Mouse (Mus musculus) NIH3T3 (cell line): ENCODE data around the gene Frmd4a.

Experiments
- DNase-seq: peaks from one replicate; pipeline ENCODE4 v3.0.0-alpha.2; 2012; ENCODE audit warnings: low read depth

The Frmd4a gene

GRCm38 (mm10) chr2:4441840-4442239 is 424.3 kb downstream of the Frmd4a start:
- no peak for DNase-seq

DNA sequence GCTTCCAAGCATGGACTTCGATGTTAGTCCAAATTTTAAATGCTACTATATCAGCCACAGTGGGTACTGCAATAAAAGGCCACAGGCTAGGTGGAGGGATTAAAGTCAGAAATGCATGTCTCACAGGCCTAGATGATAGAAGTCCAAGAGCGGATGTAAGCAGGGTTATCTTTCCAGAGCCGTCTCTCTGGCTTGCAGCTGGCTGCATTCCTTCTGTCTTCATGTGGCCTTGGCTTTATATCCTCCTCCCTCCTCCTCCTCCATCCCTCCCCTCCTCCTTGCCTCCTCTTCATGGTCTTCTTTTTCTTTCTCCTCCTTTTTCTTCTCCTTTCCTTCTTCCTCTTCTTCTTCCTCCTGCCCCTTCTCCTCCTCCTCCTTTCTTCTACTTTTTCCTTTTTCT is 427.2 kb downstream of the Frmd4a start:
- DNase-seq, result no peak

DNA sequence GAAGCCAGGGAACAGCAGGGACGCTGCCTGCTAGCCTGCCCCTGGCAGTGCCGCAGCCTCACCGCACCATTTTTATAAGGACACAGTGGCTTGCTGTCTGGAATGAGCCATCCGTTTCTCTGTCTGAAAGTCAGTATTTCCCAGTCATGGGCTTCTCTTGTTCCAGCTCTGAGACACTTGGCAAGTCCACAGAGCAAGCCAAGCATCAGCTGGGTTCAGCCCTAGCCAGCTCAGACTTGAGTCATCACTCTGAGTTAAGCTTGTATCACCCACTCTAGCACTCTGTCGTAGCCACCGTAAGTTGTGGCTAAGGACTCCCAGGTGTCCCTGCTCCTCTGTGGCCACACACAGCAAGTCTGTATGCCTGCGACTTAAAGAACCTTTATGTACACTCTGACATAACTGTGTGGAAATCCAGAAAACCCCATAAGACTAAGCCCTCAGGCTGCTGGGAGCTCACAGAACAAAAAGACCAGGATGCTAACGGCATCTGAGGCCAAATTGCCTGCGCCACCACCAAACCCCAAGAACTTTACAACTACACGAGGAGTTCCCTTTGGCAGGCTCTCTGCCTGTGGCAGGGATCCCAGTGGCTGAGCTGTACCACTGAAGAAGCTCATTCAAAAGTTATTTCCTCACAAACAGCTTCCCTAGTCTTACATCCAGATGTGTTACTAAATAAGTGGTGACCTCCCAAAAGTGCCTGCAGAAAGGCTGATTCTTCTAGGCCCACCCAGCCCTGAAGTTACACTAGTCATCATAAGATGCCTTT is 428.3 kb downstream of the Frmd4a start:
- peak; percentile 94 for DNase-seq

DNA sequence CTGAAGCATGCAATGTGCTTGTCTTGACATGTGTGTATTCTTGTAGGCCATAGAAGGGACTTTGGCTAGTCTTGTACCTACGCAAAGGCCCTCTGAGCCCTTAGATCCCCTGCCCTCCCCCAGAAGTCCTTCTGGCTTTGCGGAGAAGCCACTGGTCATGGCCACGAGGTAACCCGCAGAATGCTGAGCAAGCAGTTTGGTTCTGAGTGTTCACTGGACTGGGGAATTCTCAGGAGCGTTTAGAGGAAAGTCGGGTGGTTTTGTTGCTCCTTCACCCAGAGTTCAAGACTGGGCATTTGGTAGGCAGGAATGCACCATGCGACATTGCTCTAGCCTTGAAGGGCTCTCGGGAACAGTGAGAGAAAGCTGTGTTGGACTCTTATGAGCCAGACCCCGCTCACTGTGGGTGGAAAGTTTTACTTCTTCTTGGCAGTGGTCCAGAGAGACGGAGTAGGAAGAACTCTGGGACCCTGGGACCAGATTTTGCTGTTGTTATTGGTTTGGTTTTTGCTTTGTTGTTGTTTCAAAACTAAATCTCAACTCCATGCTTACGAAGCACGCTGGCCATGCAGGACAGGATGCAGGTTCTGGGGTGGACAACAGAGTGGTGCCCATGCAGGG is 432.5 kb downstream of the Frmd4a start:
- DNase-seq, result no peak

- no peak for DNase-seq
Observed at GRCm38 (mm10) chr2:4452590-4453400, 435.3 kb downstream of the Frmd4a start.

- DNase-seq, result peak; percentile 31
Observed at GRCm38 (mm10) chr2:4455097-4456025, 437.8 kb downstream of the Frmd4a start.

GRCm38 (mm10) chr2:4460897-4461296 is 443.4 kb downstream of the Frmd4a start:
- DNase-seq, result no peak

- DNase-seq, result no peak
Observed at GRCm38 (mm10) chr2:4461514-4461913, 444.0 kb downstream of the Frmd4a start.

GRCm38 (mm10) chr2:4462480-4462879 is 445.0 kb downstream of the Frmd4a start:
- no peak for DNase-seq

DNA sequence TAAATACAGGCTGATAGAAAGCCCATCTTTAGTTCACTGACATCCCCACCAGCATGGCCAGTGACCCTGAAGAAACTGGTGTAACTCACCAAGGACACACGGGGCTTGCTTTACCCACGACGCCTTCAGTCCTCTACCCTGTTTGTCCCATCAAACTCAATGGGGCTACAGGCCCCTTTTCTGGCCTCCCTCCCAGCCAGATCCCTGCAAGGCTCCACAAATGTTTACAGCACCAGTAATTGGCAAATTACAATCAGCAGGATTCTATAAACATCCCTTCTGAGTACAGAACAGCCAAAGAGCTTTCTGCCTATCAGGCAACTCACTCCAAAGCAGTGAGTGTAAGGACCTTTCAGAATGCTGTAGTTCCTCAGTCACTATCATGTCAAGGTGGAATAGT is 448.6 kb downstream of the Frmd4a start:
- no peak for DNase-seq

GRCm38 (mm10) chr2:4467314-4467713 is 449.8 kb downstream of the Frmd4a start:
- no peak for DNase-seq

DNA sequence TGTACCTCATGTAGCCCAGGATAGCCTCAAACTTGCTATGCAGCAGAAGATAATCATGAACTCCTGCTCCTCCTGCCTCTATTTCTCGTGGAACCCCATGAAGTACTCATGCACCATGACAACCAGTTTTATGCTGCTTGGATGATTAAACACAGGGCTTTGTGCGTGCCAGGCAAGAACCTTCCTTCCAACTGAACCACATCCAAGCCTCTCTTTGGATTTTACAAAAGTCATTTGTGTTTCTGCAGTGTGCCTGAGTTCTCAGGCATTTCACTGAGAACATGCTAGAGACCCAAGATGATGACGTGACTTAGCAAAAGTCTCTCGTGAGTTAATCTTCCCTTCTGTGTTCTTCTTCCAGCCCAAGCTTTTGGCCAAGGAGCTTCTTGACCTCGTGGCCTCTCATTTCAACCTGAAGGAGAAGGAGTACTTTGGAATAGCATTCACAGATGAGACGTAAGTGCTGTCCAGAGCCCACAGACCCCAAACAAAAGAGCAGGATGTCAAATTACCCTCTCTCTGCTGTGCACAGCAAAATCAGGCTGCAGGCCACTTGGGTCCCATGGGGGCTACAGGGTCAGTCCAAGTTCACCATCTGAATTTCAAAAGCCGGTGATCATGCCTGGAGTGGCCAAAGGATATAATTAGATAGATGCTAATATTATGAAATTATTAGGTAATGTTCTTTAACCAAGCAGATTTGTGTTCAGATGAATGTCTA is 455.4 kb downstream of the Frmd4a start:
- DNase-seq, result no peak

- DNase-seq, result no peak
Observed at GRCm38 (mm10) chr2:4473866-4474538, 456.5 kb downstream of the Frmd4a start.

DNA sequence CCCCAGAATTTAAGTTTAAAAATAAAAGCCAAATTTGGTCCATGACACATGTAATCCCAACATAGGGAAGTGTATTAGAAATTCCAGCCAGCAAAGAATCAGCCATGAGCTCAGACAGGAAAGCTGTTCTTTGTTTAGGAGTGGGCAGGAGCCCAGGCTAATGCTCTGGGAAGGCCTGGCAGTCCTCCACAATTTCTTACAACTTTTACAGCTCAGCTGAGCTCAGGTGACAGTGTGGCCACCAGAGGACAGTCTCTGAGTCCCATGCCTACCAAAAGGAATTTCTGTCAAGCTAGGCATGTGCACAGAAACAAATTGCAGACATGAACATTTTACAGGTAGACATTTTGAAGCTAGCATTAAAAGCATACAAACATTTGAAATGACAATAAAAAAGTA is 457.0 kb downstream of the Frmd4a start:
- DNase-seq, result peak; percentile 69

- no peak for DNase-seq
Observed at GRCm38 (mm10) chr2:4475991-4476390, 458.5 kb downstream of the Frmd4a start.

GRCm38 (mm10) chr2:4476608-4477007 is 459.1 kb downstream of the Frmd4a start:
- peak; percentile 24 for DNase-seq

- peak; percentile 70 for DNase-seq
Observed at GRCm38 (mm10) chr2:4477311-4477710, 459.8 kb downstream of the Frmd4a start.

DNA sequence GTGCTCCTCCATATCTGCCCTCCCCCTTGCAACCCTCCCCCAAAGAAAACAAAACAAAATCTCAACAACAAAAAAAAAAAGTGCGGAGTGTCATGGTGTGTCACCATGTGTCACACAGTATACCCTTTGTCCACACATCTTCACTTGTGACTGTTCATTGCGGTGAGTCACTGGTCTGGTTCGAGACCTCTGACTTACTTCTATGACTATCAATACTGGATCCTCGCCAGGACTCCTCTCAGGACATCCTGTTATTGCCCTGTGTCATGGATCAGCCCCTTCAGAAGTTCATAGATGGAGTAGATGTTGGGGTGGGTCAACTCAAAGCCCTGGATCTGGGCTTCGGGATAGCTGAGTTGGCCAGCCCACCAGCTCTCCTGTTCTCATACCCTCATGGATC is 462.7 kb downstream of the Frmd4a start:
- peak; percentile 68 for DNase-seq

GRCm38 (mm10) chr2:4481154-4481553 is 463.6 kb downstream of the Frmd4a start:
- DNase-seq, result no peak

GRCm38 (mm10) chr2:4486185-4486584 is 468.7 kb downstream of the Frmd4a start:
- DNase-seq, result no peak

GRCm38 (mm10) chr2:4487280-4487679 is 469.8 kb downstream of the Frmd4a start:
- no peak for DNase-seq
